In the genomic region with DNA sequence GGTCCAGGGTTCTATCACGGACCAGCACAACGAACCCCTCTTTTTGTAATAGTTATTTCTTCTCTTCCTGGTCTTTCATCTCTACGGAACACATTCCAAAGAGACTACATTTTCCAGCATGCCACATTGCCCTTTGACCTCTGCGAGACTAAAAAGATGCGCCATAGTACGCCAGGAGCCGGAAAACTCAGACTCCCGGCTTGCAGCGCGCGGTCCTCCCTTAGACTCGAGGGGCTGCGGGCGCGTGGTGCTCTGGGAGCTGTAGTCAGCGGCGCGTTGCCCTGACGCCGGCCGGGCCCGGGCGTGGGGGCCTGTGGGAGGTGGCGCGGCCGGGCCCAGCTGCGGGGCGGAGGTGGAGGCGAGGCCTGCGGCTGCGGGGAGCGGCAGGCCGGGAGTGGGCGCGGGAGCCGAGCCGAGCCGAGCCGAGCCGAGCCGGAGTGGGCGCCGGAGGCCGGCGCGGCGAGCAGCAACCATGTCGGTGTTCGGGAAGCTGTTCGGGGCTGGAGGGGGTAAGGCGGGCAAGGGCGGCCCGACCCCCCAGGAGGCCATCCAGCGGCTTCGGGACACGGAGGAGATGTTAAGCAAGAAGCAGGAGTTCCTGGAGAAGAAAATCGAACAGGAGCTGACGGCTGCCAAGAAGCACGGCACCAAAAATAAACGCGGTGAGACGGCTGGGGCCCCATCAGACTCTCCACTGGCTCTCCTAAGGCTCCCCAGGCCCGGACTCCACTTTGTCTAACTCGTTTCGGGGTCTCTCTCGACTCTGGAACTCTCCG, we compare ENCODE assay signal across 8 mouse cellular contexts. TPM values are rescaled to one million over a fixed set of nuclear protein-coding genes. Genes with fewer than 3 reads are reported as not detected.
DNase-seq lines count a peak whose midpoint lies in the region; ATAC-seq lines count a peak whose summit lies in the region.

No protein-coding gene starts in this region.

- H3K9ac ChIP-seq in intestine, embryonic 14.5 days (ENCODE audit: low read length), result peak overlapping the region; percentile 89

- H3K36me3 ChIP-seq in intestine, embryonic 14.5 days (ENCODE audit: control insufficient read depth, insufficient read depth, low read length), result peaks cover 17% of the 10 kb centered on the region

- H3K4me1 ChIP-seq in intestine, embryonic 14.5 days (replicated peaks; ENCODE audit: control insufficient read depth, insufficient read depth, low read length), result peaks cover 21% of the 10 kb centered on the region

- H3K9me3 ChIP-seq in intestine, embryonic 14.5 days (ENCODE audit: control insufficient read depth, low read length), result no peaks in the 10 kb centered on the region

- peak overlapping the region; percentile 73 for H3K27ac ChIP-seq in intestine, embryonic 14.5 days (ENCODE audit: low read depth)

- no peaks in the 10 kb centered on the region for H3K27me3 ChIP-seq in intestine, embryonic 14.5 days (replicated peaks; ENCODE audit: control insufficient read depth, insufficient read depth, low read length)

- DNase-seq in adrenal gland, adult 18-20 months (ENCODE audit: low spot score in 2 of 2), result peak; percentile 91
- peak; percentile 99 for DNase-seq in embryo, embryonic 11 days
- DNase-seq in gastrocnemius, postnatal 25 days, result peak; percentile 98
- peak; percentile 93 for DNase-seq in intestine, embryonic 14.5 days (ENCODE audit: low spot score)
- DNase-seq in left cerebral cortex, postnatal 14 days (ENCODE audit: low spot score in 2 of 2), result peak; percentile 98 to 99
- peak; percentile 97 for DNase-seq in mesoderm, embryonic 11.5 days (ENCODE audit: low read depth, low spot score)
- peak; percentile 97 for DNase-seq in right cerebral cortex, postnatal 36 days (ENCODE audit: low spot score in 2 of 2)
- peak; percentile 96 for DNase-seq in yolk sac, embryonic 10.5 days (ENCODE audit: low spot score)

- peak overlapping the region; percentile 67 for H3K4me3 ChIP-seq in intestine, embryonic 14.5 days (ENCODE audit: low read depth, low read length)

- WGBS in intestine, embryonic 14.5 days, result 0% methylated on average over 67 of the region's 67 CpGs

- intact Hi-C loops in left cerebral cortex, postnatal 14 days (cut with DNase I), result no loop called here

- peak overlapping the region; percentile 71 for H3K4me2 ChIP-seq in intestine, embryonic 14.5 days (ENCODE audit: low read length)

- peak; percentile 99 for ATAC-seq in intestine, embryonic 14.5 days (replicated peaks; ENCODE audit: low FRiP score, low TSS enrichment, low read depth)

RNA-seq across cellular contexts. Expression of a gene that starts 5.4 kb away (rescaled TPM):
- 100 to 1,000 TPM; 206 to 285 TPM for total RNA-seq in adrenal gland, adult 18-20 months (2021)
- total RNA-seq in gastrocnemius, postnatal 25 days (2021), result 100 to 1,000 TPM; 102 TPM
- polyA plus RNA-seq in intestine, embryonic 14.5 days (2014; fragmentation: Nextera tagmentation; extraction: Ambion mirVana), result 15.5 and 15.8 TPM in 2 replicates
- total RNA-seq in left cerebral cortex, postnatal 14 days (2021), result 100 to 1,000 TPM; 207 to 208 TPM

RNA-seq across cellular contexts. Expression of a gene that starts 43.7 kb away (rescaled TPM):
- not detected for total RNA-seq in adrenal gland, adult 18-20 months (2021)
- total RNA-seq in gastrocnemius, postnatal 25 days (2021), result not detected
- polyA plus RNA-seq in intestine, embryonic 14.5 days (2014; fragmentation: Nextera tagmentation; extraction: Ambion mirVana), result not detected in 2 replicates
- not detected for total RNA-seq in left cerebral cortex, postnatal 14 days (2021)

RNA-seq across cellular contexts. Expression of a gene that starts 43.8 kb away (rescaled TPM):
- total RNA-seq in adrenal gland, adult 18-20 months (2021), result 1 to 10 TPM; 3.8 TPM
- 1 to 10 TPM; 2.2 to 2.5 TPM for total RNA-seq in gastrocnemius, postnatal 25 days (2021)
- 0.97 and 1.0 TPM in 2 replicates for polyA plus RNA-seq in intestine, embryonic 14.5 days (2014; fragmentation: Nextera tagmentation; extraction: Ambion mirVana)
- total RNA-seq in left cerebral cortex, postnatal 14 days (2021), result 10 to 100 TPM; 13.3 to 14.2 TPM

RNA-seq across cellular contexts. Expression of a gene that starts 53.4 kb away (rescaled TPM):
- total RNA-seq in adrenal gland, adult 18-20 months (2021), result 10 to 100 TPM; 30.1 to 33.9 TPM
- total RNA-seq in gastrocnemius, postnatal 25 days (2021), result 10 to 100 TPM; 12.6 to 14.9 TPM
- 25.9 and 26.4 TPM in 2 replicates for polyA plus RNA-seq in intestine, embryonic 14.5 days (2014; fragmentation: Nextera tagmentation; extraction: Ambion mirVana)
- 10 to 100 TPM; 16.1 to 16.8 TPM for total RNA-seq in left cerebral cortex, postnatal 14 days (2021)

Comparison
In these comparisons a context has a peak if more than half of its experiments do, and no peak if none do; other contexts are left out.
1. Peak in every context shown above with its lines: DNase-seq, ATAC-seq, H3K4me3 ChIP-seq and H3K27ac ChIP-seq.